Mouse (Mus musculus): ENCODE results near the gene Wdhd1. TPM values are rescaled to one million over a fixed set of nuclear protein-coding genes. Genes with fewer than 3 reads are reported as not detected.

The Wdhd1 gene
- polyA plus RNA-seq, 1 experiment: 4.3 TPM

DNA sequence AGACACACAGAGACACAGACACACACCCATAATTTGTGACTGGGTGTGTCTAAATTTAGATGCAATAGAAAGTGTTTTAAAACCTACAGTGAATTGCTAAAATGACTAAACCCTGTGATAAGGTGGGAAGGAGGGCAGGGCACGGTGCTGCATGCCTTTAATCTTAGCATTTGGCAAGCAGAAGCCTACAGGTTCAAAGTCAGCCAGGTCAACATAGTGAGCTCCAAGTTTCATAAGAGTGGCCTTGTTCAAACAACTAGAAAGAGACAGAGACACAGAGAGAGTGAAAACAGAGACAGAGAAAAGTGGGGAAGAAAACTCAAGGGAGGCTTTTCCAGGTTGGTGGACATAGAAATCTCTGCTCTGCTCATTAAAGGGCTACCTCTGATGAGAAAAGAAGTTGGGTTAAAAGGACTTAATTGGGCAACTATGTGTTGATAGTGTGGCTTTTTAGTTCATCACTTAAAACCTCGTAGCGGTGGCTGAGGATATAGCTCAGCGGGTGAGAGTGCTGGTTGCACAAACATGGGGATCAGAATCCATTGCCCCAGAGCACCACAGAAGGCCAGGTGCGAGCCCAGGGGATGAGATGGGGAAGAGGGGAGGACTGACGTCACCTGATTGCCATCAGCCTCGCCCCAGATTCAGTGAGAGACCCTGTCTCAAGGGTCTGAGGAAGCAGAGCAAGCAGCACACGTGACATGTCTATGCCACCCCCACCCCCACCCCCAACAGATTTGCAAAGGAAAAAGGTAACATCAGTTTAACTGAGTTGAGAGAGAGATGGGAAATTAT, 56.2 kb downstream of the Wdhd1 start:
- Histone ChIP-seq H3K36me3 (ENCODE audit: control insufficient read depth, insufficient read depth, low read length) (no peaks in the 10 kb centered on the region), H3K4me1 (ENCODE audit: control insufficient read depth, insufficient read depth, low read length) (peaks cover 2% of the 10 kb centered on the region; the same call in 1 of the 2 replicates), H3K27ac (ENCODE audit: control insufficient read depth, insufficient read depth, low read depth, low read length) (no peak overlapping the region), H3K4me3 (ENCODE audit: control insufficient read depth, low read depth, low read length) (no peak overlapping the region), H3K27me3 (ENCODE audit: control insufficient read depth, insufficient read depth, low read length) (no peaks in the 10 kb centered on the region)
- TF ChIP-seq POLR2A (IDR thresholded peaks at IDR 0.05; ENCODE audit: control insufficient read depth, low read depth, low read length) (no peak), CTCF (IDR thresholded peaks at IDR 0.05; ENCODE audit: control insufficient read depth, insufficient read depth, insufficient replicate concordance, low read depth, low read length) (no peak)

DNA sequence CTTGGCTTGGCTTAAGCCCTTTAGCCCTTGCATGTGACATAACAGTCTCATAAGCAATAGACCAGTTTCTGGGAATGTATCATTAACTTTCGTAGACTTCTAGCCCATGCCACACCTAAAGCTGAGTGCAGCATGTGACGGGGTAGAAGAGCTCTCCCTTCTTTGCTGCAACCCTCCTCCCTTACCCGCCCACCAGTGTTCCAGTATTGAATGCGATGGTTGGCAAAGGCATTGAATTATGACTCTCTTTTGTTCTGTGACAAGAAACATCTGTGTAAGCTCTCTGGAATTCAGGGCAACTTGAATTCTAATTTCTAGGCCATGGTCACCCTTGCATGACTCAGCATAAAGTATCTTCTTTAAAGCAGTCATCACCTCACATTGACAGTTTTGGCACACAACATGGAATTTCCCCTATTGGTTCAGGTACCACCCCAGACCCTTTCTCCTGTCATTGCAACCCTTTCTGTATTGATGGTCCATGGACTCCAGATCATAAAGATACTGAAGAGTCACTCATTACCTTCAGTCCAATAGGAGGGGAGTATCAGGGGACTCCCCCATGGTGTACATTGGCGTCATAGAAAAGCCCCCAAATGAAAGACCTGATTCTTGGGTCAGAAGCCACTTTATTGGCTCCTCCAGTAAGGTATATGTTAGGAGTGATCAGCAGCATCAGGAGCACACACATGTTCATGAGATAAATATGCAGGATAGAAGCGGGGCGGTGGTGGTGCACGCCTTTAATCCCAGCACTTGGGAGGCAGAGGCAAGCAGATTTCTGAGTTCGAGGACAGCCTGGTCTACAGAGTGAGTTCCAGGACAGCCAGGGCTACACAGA, 57.7 kb downstream of the Wdhd1 start:
- Histone ChIP-seq H3K4me1 (ENCODE audit: control insufficient read depth, insufficient read depth, low read length) (peaks cover 2% of the 10 kb centered on the region; the same call in 1 of the 2 replicates), H3K4me3 (ENCODE audit: control insufficient read depth, low read depth, low read length) (no peak overlapping the region), H3K27me3 (ENCODE audit: control insufficient read depth, insufficient read depth, low read length) (no peaks in the 10 kb centered on the region), H3K36me3 (ENCODE audit: control insufficient read depth, insufficient read depth, low read length) (no peaks in the 10 kb centered on the region), H3K27ac (ENCODE audit: control insufficient read depth, insufficient read depth, low read depth, low read length) (no peak overlapping the region)
- no peak for TF ChIP-seq POLR2A (IDR thresholded peaks at IDR 0.05; ENCODE audit: control insufficient read depth, low read depth, low read length)
- TF ChIP-seq CTCF (IDR thresholded peaks at IDR 0.05; ENCODE audit: control insufficient read depth, insufficient read depth, insufficient replicate concordance, low read depth, low read length): no peak

DNA sequence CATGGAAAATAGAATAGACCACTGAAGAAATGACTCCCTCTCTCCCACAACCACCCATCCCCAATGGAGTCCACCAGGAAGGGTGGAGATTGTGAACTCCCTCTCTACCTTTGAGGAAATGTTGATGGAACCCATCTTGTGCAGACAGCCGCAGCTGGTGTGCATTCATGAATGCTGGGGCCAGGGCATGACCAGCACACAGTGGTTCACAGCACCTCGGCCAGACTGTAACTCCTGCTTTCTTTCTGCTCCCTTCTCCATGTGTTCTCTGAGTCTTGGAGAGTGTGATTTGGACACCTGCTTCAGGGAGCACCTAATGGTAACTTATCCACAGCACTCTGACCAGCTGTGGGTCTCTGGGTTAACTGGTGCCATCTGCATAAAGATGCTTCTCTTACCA, 60.1 kb downstream of the Wdhd1 start:
- Histone ChIP-seq H3K4me3 (ENCODE audit: control insufficient read depth, low read depth, low read length) (no peak overlapping the region), H3K36me3 (ENCODE audit: control insufficient read depth, insufficient read depth, low read length) (no peaks in the 10 kb centered on the region), H3K27ac (ENCODE audit: control insufficient read depth, insufficient read depth, low read depth, low read length) (no peak overlapping the region), H3K4me1 (ENCODE audit: control insufficient read depth, insufficient read depth, low read length) (peaks cover 2% of the 10 kb centered on the region; the same call in 1 of the 2 replicates), H3K27me3 (ENCODE audit: control insufficient read depth, insufficient read depth, low read length) (no peaks in the 10 kb centered on the region)
- TF ChIP-seq CTCF (IDR thresholded peaks at IDR 0.05; ENCODE audit: control insufficient read depth, insufficient read depth, insufficient replicate concordance, low read depth, low read length) (no peak), POLR2A (IDR thresholded peaks at IDR 0.05; ENCODE audit: control insufficient read depth, low read depth, low read length) (no peak)

DNA sequence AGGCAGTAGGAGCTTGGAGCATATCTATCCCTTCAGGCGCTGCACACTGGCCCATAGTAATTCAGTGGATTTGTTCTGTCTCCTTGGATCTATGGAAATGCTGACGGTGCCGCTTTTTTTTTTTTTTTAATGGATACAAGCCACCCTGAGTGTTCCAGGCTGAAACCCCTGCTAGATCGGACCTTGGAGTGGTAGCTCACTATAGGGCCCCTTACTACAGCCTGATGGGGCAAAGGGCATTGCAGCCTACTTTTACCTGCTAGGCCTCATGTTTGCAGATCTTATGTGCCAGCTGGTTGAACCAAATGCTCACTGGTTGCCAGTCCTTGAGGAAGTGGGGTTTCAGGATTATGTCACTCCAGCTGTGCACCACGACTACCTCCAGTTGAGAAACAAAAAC, 62.3 kb downstream of the Wdhd1 start:
- TF ChIP-seq CTCF (IDR thresholded peaks at IDR 0.05; ENCODE audit: control insufficient read depth, insufficient read depth, insufficient replicate concordance, low read depth, low read length) (no peak), POLR2A (IDR thresholded peaks at IDR 0.05; ENCODE audit: control insufficient read depth, low read depth, low read length) (no peak)
- no peak overlapping the region for H3K4me3 ChIP-seq (ENCODE audit: control insufficient read depth, low read depth, low read length)
- no peaks in the 10 kb centered on the region for H3K4me1 ChIP-seq (ENCODE audit: control insufficient read depth, insufficient read depth, low read length)
- H3K36me3 ChIP-seq (ENCODE audit: control insufficient read depth, insufficient read depth, low read length): no peaks in the 10 kb centered on the region
- H3K27ac ChIP-seq (ENCODE audit: control insufficient read depth, insufficient read depth, low read depth, low read length): no peak overlapping the region
- H3K27me3 ChIP-seq (ENCODE audit: control insufficient read depth, insufficient read depth, low read length): no peaks in the 10 kb centered on the region

DNA sequence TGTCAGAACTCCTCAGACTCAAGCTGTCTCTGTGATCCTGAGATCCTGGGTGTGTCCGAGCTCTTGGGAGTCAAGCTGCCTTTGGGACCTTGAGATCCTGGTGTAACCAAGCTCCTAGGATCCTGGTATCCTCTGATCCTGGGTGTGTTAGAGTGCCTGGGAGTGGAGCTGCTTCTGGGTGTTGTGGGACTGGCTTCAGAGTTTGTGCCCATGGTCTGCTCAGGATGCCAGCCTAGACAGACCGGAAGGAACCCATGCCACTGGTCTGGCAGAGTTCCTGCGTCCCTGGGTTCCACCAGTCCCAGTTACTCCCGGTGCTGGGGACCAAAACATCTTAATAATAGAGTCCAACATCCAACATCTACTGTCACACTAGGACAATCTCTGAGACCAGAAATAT, 63.4 kb downstream of the Wdhd1 start:
- no peak overlapping the region for H3K27ac ChIP-seq (ENCODE audit: control insufficient read depth, insufficient read depth, low read depth, low read length)
- no peak overlapping the region for H3K4me3 ChIP-seq (ENCODE audit: control insufficient read depth, low read depth, low read length)
- H3K36me3 ChIP-seq (ENCODE audit: control insufficient read depth, insufficient read depth, low read length): no peaks in the 10 kb centered on the region
- no peaks in the 10 kb centered on the region for H3K4me1 ChIP-seq (ENCODE audit: control insufficient read depth, insufficient read depth, low read length)
- no peak for TF ChIP-seq CTCF (IDR thresholded peaks at IDR 0.05; ENCODE audit: control insufficient read depth, insufficient read depth, insufficient replicate concordance, low read depth, low read length)
- H3K27me3 ChIP-seq (ENCODE audit: control insufficient read depth, insufficient read depth, low read length): no peaks in the 10 kb centered on the region

DNA sequence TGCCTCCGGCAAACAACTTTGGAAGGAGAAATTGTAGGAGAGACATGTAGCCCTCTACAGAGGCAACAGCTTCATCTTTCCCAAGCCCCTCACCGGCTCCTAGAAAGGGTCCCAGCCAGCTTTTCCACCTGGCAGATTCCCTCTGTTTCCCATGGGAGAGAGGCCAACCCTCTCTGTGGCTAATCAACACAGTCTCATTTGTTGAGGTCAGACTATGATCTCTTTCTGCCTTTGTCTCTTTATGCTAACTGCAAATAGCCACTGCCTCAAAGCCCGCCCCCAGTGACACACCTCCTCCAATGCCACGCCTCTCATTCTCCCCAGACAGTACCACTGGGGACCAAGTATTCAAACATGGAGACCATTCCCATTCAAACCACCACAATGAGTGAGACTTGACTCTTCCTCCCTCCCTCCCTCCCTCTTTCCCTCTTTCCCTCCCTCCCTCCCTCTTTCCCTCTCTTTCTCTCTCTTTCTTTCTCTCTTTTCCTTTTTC, 66.9 kb downstream of the Wdhd1 start:
- Histone ChIP-seq H3K36me3 (ENCODE audit: control insufficient read depth, insufficient read depth, low read length) (no peaks in the 10 kb centered on the region), H3K27me3 (ENCODE audit: control insufficient read depth, insufficient read depth, low read length) (no peaks in the 10 kb centered on the region), H3K4me1 (ENCODE audit: control insufficient read depth, insufficient read depth, low read length) (no peaks in the 10 kb centered on the region), H3K4me3 (ENCODE audit: control insufficient read depth, low read depth, low read length) (no peak overlapping the region), H3K27ac (ENCODE audit: control insufficient read depth, insufficient read depth, low read depth, low read length) (no peak overlapping the region)
- TF ChIP-seq POLR2A (IDR thresholded peaks at IDR 0.05; ENCODE audit: control insufficient read depth, low read depth, low read length) (no peak), CTCF (IDR thresholded peaks at IDR 0.05; ENCODE audit: control insufficient read depth, insufficient read depth, insufficient replicate concordance, low read depth, low read length) (no peak)

Data from testis, adult 2 months (tissue).